Mouse (Mus musculus): Measurements from ENCODE around the gene Ccnb1ip1. TPM values are rescaled to one million over a fixed set of nuclear protein-coding genes. Genes with fewer than 3 reads are reported as not detected.

The Ccnb1ip1 gene
- total and polyA plus RNA-seq, 3 experiments = 2.7 TPM; not detected in 2

DNA sequence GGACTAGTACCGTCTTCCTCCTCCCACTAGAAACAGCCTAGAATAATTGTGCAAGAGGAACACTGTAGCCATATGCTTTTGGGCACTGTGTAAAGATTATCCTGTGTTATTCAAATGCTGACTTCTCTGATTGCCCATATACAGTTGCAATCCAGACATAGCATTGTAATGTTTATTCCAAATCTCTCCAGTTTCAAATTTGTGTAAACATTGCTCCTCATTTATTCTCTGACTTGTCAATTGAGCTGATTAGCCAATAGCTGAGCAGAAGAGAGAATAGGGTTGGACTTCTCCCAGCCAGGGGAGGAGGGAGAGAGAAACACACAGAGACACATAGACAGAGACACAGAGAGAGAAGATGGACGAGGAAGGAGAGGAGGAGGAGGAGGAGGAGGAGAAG, 26.9 kb upstream of the Ccnb1ip1 start:
- no peak for TF ChIP-seq RAD21 (IDR thresholded peaks at IDR 0.05; ENCODE audit: low read depth, low read length)
- TF ChIP-seq MAX (IDR thresholded peaks at IDR 0.05; ENCODE audit: low read length) = no peak
- TF ChIP-seq PAX5 (IDR thresholded peaks at IDR 0.05; ENCODE audit: low read length) = no peak
- TF ChIP-seq ELF1 (IDR thresholded peaks at IDR 0.05; ENCODE audit: low read depth, low read length) = no peak
- no peak for TF ChIP-seq CHD2 (IDR thresholded peaks at IDR 0.05; ENCODE audit: low read length)
- no peak for TF ChIP-seq POLR2A (IDR thresholded peaks at IDR 0.05; ENCODE audit: low read depth, low read length)
- no peak for TF ChIP-seq ETS1 (conservative IDR thresholded peaks at IDR 0.05; ENCODE audit: low read depth, low read length)
- TF ChIP-seq MAZ (IDR thresholded peaks at IDR 0.05; ENCODE audit: low read depth, low read length) = no peak
- TF ChIP-seq UBTF (IDR thresholded peaks at IDR 0.05; ENCODE audit: low read depth, low read length) = no peak
- no peak for TF ChIP-seq NELFE (IDR thresholded peaks at IDR 0.05; ENCODE audit: low read depth, low read length)
- no peak for TF ChIP-seq IRF4 (IDR thresholded peaks at IDR 0.05; ENCODE audit: low read depth, low read length)
- TF ChIP-seq CHD1 (IDR thresholded peaks at IDR 0.05; ENCODE audit: low read depth, low read length) = no peak
- TF ChIP-seq POLR2AphosphoS2 (IDR thresholded peaks at IDR 0.05; ENCODE audit: low read depth, low read length) = no peak
- TF ChIP-seq EP300 (IDR thresholded peaks at IDR 0.05; ENCODE audit: low read length) = no peak
- TF ChIP-seq USF1 (IDR thresholded peaks at IDR 0.05; ENCODE audit: low read depth, low read length) = no peak
- TF ChIP-seq MXI1 (IDR thresholded peaks at IDR 0.05; ENCODE audit: low read depth, low read length) = no peak
- TF ChIP-seq ZC3H11A (IDR thresholded peaks at IDR 0.05; ENCODE audit: low read depth, low read length) = no peak
- dilution Hi-C loops (cut with MboI; ENCODE audit: extremely low pct_ligation_motif_present, extremely low pct_unique_long_range_greater_than_20kb, low sequenced_read_pairs) (no loop called here), in situ Hi-C loops (cut with MboI; ENCODE audit: low pct_ligation_motif_present, low pct_unique_long_range_greater_than_20kb, low sequenced_read_pairs) (no loop called here)
- H3K36me3 ChIP-seq (replicated peaks in 1 of 2; ENCODE audit: control insufficient read depth in 1 of 2, insufficient read depth in 1 of 2, low read length in 1 of 2) = peaks cover 45 to 86% of the 10 kb centered on the region in 2 experiments
- peaks cover 0 to 19% of the 10 kb centered on the region in 2 experiments; a peak in 2 of 4 replicates for H3K4me1 ChIP-seq (ENCODE audit: control insufficient read depth in 1 of 2, insufficient read depth in 2 of 2)
- no peaks in the 10 kb centered on the region for H3K27me3 ChIP-seq (replicated peaks)
- DNase-seq (ENCODE audit: extremely low read depth) = no peak
- no peak overlapping the region for H3K4me2 ChIP-seq (ENCODE audit: insufficient read depth, low read depth, poor library complexity, severe bottlenecking)
- no peak overlapping the region for H3K4me3 ChIP-seq (replicated peaks in 1 of 3; ENCODE audit: low read depth in 2 of 3, low read length in 2 of 3, poor library complexity in 1 of 3)
- H3K9me3 ChIP-seq (replicated peaks; ENCODE audit: low read length) = no peaks in the 10 kb centered on the region
- H3K79me2 ChIP-seq (replicated peaks; ENCODE audit: control insufficient read depth, extremely low read depth, insufficient read depth, poor library complexity, severe bottlenecking) = no peaks in the 10 kb centered on the region
- H3K9ac ChIP-seq (ENCODE audit: insufficient read depth, low read depth) = no peak overlapping the region
- H3K27ac ChIP-seq (ENCODE audit: insufficient read depth, low read depth) = no peak overlapping the region

GRCm38 (mm10) chr14:50833964-50834363, 26.4 kb upstream of the Ccnb1ip1 start:
- dilution Hi-C loops (cut with MboI; ENCODE audit: extremely low pct_ligation_motif_present, extremely low pct_unique_long_range_greater_than_20kb, low sequenced_read_pairs) = no loop called here
- H3K4me1 ChIP-seq (ENCODE audit: control insufficient read depth in 1 of 2, insufficient read depth in 2 of 2) = peaks cover 0 to 20% of the 10 kb centered on the region in 2 experiments; a peak in 2 of 4 replicates
- H3K79me2 ChIP-seq (replicated peaks; ENCODE audit: control insufficient read depth, extremely low read depth, insufficient read depth, poor library complexity, severe bottlenecking) = no peaks in the 10 kb centered on the region
- in situ Hi-C loops (cut with MboI; ENCODE audit: low pct_ligation_motif_present, low pct_unique_long_range_greater_than_20kb, low sequenced_read_pairs) = no loop called here
- H3K4me2 ChIP-seq (ENCODE audit: insufficient read depth, low read depth, poor library complexity, severe bottlenecking) = no peak overlapping the region
- H3K27me3 ChIP-seq (replicated peaks) = no peaks in the 10 kb centered on the region
- no peak for TF ChIP-seq USF2 (conservative IDR thresholded peaks at IDR 0.05; ENCODE audit: low read depth, low read length)
- no peak for TF ChIP-seq RAD21 (IDR thresholded peaks at IDR 0.05; ENCODE audit: low read depth, low read length)
- no peak for TF ChIP-seq EP300 (IDR thresholded peaks at IDR 0.05; ENCODE audit: low read length)
- H3K9ac ChIP-seq (ENCODE audit: insufficient read depth, low read depth) = no peak overlapping the region
- no peak overlapping the region for H3K4me3 ChIP-seq (replicated peaks in 1 of 3; ENCODE audit: low read depth in 2 of 3, low read length in 2 of 3, poor library complexity in 1 of 3)
- H3K9me3 ChIP-seq (replicated peaks; ENCODE audit: low read length) = no peaks in the 10 kb centered on the region
- H3K27ac ChIP-seq (ENCODE audit: insufficient read depth, low read depth) = no peak overlapping the region
- H3K36me3 ChIP-seq (replicated peaks in 1 of 2; ENCODE audit: control insufficient read depth in 1 of 2, insufficient read depth in 1 of 2, low read length in 1 of 2) = peaks cover 47 to 86% of the 10 kb centered on the region in 2 experiments
- DNase-seq (ENCODE audit: extremely low read depth) = peak; percentile 36
